Mouse (Mus musculus): ENCODE data around the gene 1700013G24Rik. TPM values are rescaled to one million over a fixed set of nuclear protein-coding genes. Genes with fewer than 3 reads are reported as not detected.

The 1700013G24Rik gene
- polyA plus RNA-seq, 1 experiment from 2014 or later, result not detected

- H3K9me3 ChIP-seq (replicated peaks; ENCODE audit: control insufficient read depth, low read length), result no peaks in the 10 kb centered on the region
- H3K4me1 ChIP-seq (ENCODE audit: control insufficient read depth, low read depth, low read length), result peaks cover 32% of the 10 kb centered on the region
- no peak overlapping the region for H3K4me3 ChIP-seq (ENCODE audit: low read depth, low read length)
- no peaks in the 10 kb centered on the region for H3K27me3 ChIP-seq (ENCODE audit: control insufficient read depth, insufficient read depth, low read depth, low read length)
- ATAC-seq (ENCODE audit: low read depth), result no peak
- no peak overlapping the region for H3K27ac ChIP-seq (ENCODE audit: low read length)
- no peak overlapping the region for H3K9ac ChIP-seq (ENCODE audit: low read depth, low read length)
- H3K4me2 ChIP-seq (ENCODE audit: low read depth, low read length), result no peak overlapping the region
- WGBS (ENCODE audit: insufficient replicate concordance), result 69% methylated on average over 10 of the region's 10 CpGs
- no peaks in the 10 kb centered on the region for H3K36me3 ChIP-seq (ENCODE audit: control insufficient read depth, insufficient read depth)
Observed at GRCm38 (mm10) chr4:137449715-137450114, 3.4 kb upstream of the 1700013G24Rik start.

- 76% methylated on average over 6 of the region's 6 CpGs for WGBS (ENCODE audit: insufficient replicate concordance)
- Histone ChIP-seq H3K9ac (ENCODE audit: low read depth, low read length) (no peak overlapping the region), H3K9me3 (replicated peaks; ENCODE audit: control insufficient read depth, low read length) (no peaks in the 10 kb centered on the region), H3K4me2 (ENCODE audit: low read depth, low read length) (no peak overlapping the region), H3K4me1 (ENCODE audit: control insufficient read depth, low read depth, low read length) (peaks cover 31% of the 10 kb centered on the region), H3K27me3 (ENCODE audit: control insufficient read depth, insufficient read depth, low read depth, low read length) (no peaks in the 10 kb centered on the region), H3K36me3 (ENCODE audit: control insufficient read depth, insufficient read depth) (no peaks in the 10 kb centered on the region), H3K27ac (ENCODE audit: low read length) (no peak overlapping the region), H3K4me3 (ENCODE audit: low read depth, low read length) (no peak overlapping the region)
- no peak for ATAC-seq (ENCODE audit: low read depth)
Observed at GRCm38 (mm10) chr4:137452190-137452589, 894 bp upstream of the 1700013G24Rik start.

- Histone ChIP-seq H3K36me3 (ENCODE audit: control insufficient read depth, insufficient read depth) (no peaks in the 10 kb centered on the region), H3K4me3 (ENCODE audit: low read depth, low read length) (no peak overlapping the region), H3K4me1 (ENCODE audit: control insufficient read depth, low read depth, low read length) (peaks cover 14% of the 10 kb centered on the region), H3K9ac (ENCODE audit: low read depth, low read length) (no peak overlapping the region), H3K27me3 (ENCODE audit: control insufficient read depth, insufficient read depth, low read depth, low read length) (no peaks in the 10 kb centered on the region), H3K27ac (ENCODE audit: low read length) (no peak overlapping the region), H3K9me3 (replicated peaks; ENCODE audit: control insufficient read depth, low read length) (no peaks in the 10 kb centered on the region), H3K4me2 (ENCODE audit: low read depth, low read length) (no peak overlapping the region)
- ATAC-seq (ENCODE audit: low read depth), result no peak
- WGBS (ENCODE audit: insufficient replicate concordance), result 85% methylated on average over 14 of the region's 14 CpGs
Observed at GRCm38 (mm10) chr4:137454582-137454981, 1.5 kb downstream of the 1700013G24Rik start.

- Histone ChIP-seq H3K4me1 (ENCODE audit: control insufficient read depth, low read depth, low read length) (peaks cover 10% of the 10 kb centered on the region), H3K4me2 (ENCODE audit: low read depth, low read length) (no peak overlapping the region), H3K27ac (ENCODE audit: low read length) (no peak overlapping the region), H3K27me3 (ENCODE audit: control insufficient read depth, insufficient read depth, low read depth, low read length) (no peaks in the 10 kb centered on the region), H3K36me3 (ENCODE audit: control insufficient read depth, insufficient read depth) (no peaks in the 10 kb centered on the region), H3K9me3 (replicated peaks; ENCODE audit: control insufficient read depth, low read length) (no peaks in the 10 kb centered on the region), H3K4me3 (ENCODE audit: low read depth, low read length) (no peak overlapping the region), H3K9ac (ENCODE audit: low read depth, low read length) (no peak overlapping the region)
- WGBS (ENCODE audit: insufficient replicate concordance), result 74% methylated on average over 12 of the region's 12 CpGs
- ATAC-seq (ENCODE audit: low read depth), result no peak
Observed at GRCm38 (mm10) chr4:137456581-137456980, 3.5 kb downstream of the 1700013G24Rik start.

GRCm38 (mm10) chr4:137457292-137457691 lies 4.2 kb downstream of the 1700013G24Rik start:
- Histone ChIP-seq H3K27ac (ENCODE audit: low read length) (no peak overlapping the region), H3K9me3 (replicated peaks; ENCODE audit: control insufficient read depth, low read length) (no peaks in the 10 kb centered on the region), H3K4me2 (ENCODE audit: low read depth, low read length) (no peak overlapping the region), H3K9ac (ENCODE audit: low read depth, low read length) (no peak overlapping the region), H3K27me3 (ENCODE audit: control insufficient read depth, insufficient read depth, low read depth, low read length) (no peaks in the 10 kb centered on the region), H3K36me3 (ENCODE audit: control insufficient read depth, insufficient read depth) (no peaks in the 10 kb centered on the region), H3K4me1 (ENCODE audit: control insufficient read depth, low read depth, low read length) (peaks cover 10% of the 10 kb centered on the region), H3K4me3 (ENCODE audit: low read depth, low read length) (no peak overlapping the region)
- ATAC-seq (ENCODE audit: low read depth), result peak; percentile 69; the same call in 1 of the 2 replicates
- WGBS (ENCODE audit: insufficient replicate concordance), result 22% methylated on average over 4 of the region's 4 CpGs

- WGBS (ENCODE audit: insufficient replicate concordance), result 63% methylated on average over 9 of the region's 9 CpGs
- no peaks in the 10 kb centered on the region for H3K9me3 ChIP-seq (replicated peaks; ENCODE audit: control insufficient read depth, low read length)
- no peak for ATAC-seq (ENCODE audit: low read depth)
- H3K9ac ChIP-seq (ENCODE audit: low read depth, low read length), result no peak overlapping the region
- H3K4me2 ChIP-seq (ENCODE audit: low read depth, low read length), result no peak overlapping the region
- H3K36me3 ChIP-seq (ENCODE audit: control insufficient read depth, insufficient read depth), result no peaks in the 10 kb centered on the region
- H3K4me1 ChIP-seq (ENCODE audit: control insufficient read depth, low read depth, low read length), result peaks cover 10% of the 10 kb centered on the region
- H3K4me3 ChIP-seq (ENCODE audit: low read depth, low read length), result no peak overlapping the region
- no peak overlapping the region for H3K27ac ChIP-seq (ENCODE audit: low read length)
- no peaks in the 10 kb centered on the region for H3K27me3 ChIP-seq (ENCODE audit: control insufficient read depth, insufficient read depth, low read depth, low read length)
Observed at GRCm38 (mm10) chr4:137458310-137458709, 5.2 kb downstream of the 1700013G24Rik start.

GRCm38 (mm10) chr4:137458861-137459260 lies 5.8 kb downstream of the 1700013G24Rik start:
- WGBS (ENCODE audit: insufficient replicate concordance), result 24% methylated on average over 5 of the region's 5 CpGs
- no peak overlapping the region for H3K4me2 ChIP-seq (ENCODE audit: low read depth, low read length)
- no peaks in the 10 kb centered on the region for H3K36me3 ChIP-seq (ENCODE audit: control insufficient read depth, insufficient read depth)
- no peaks in the 10 kb centered on the region for H3K9me3 ChIP-seq (replicated peaks; ENCODE audit: control insufficient read depth, low read length)
- H3K27ac ChIP-seq (ENCODE audit: low read length), result no peak overlapping the region
- no peaks in the 10 kb centered on the region for H3K27me3 ChIP-seq (ENCODE audit: control insufficient read depth, insufficient read depth, low read depth, low read length)
- ATAC-seq (ENCODE audit: low read depth), result no peak
- peaks cover 10% of the 10 kb centered on the region for H3K4me1 ChIP-seq (ENCODE audit: control insufficient read depth, low read depth, low read length)
- H3K4me3 ChIP-seq (ENCODE audit: low read depth, low read length), result no peak overlapping the region
- no peak overlapping the region for H3K9ac ChIP-seq (ENCODE audit: low read depth, low read length)

GRCm38 (mm10) chr4:137460676-137461075 lies 7.6 kb downstream of the 1700013G24Rik start:
- no peak for ATAC-seq (ENCODE audit: low read depth)
- H3K36me3 ChIP-seq (ENCODE audit: control insufficient read depth, insufficient read depth), result no peaks in the 10 kb centered on the region
- H3K4me2 ChIP-seq (ENCODE audit: low read depth, low read length), result no peak overlapping the region
- 62% methylated on average over 14 of the region's 14 CpGs for WGBS (ENCODE audit: insufficient replicate concordance)
- no peaks in the 10 kb centered on the region for H3K9me3 ChIP-seq (replicated peaks; ENCODE audit: control insufficient read depth, low read length)
- H3K9ac ChIP-seq (ENCODE audit: low read depth, low read length), result no peak overlapping the region
- H3K27ac ChIP-seq (ENCODE audit: low read length), result no peak overlapping the region
- no peak overlapping the region for H3K4me3 ChIP-seq (ENCODE audit: low read depth, low read length)
- H3K27me3 ChIP-seq (ENCODE audit: control insufficient read depth, insufficient read depth, low read depth, low read length), result no peaks in the 10 kb centered on the region
- H3K4me1 ChIP-seq (ENCODE audit: control insufficient read depth, low read depth, low read length), result peaks cover 10% of the 10 kb centered on the region

GRCm38 (mm10) chr4:137461217-137461616 lies 8.1 kb downstream of the 1700013G24Rik start:
- H3K4me3 ChIP-seq (ENCODE audit: low read depth, low read length), result no peak overlapping the region
- no peaks in the 10 kb centered on the region for H3K9me3 ChIP-seq (replicated peaks; ENCODE audit: control insufficient read depth, low read length)
- no peak overlapping the region for H3K9ac ChIP-seq (ENCODE audit: low read depth, low read length)
- peaks cover 10% of the 10 kb centered on the region for H3K4me1 ChIP-seq (ENCODE audit: control insufficient read depth, low read depth, low read length)
- no peaks in the 10 kb centered on the region for H3K27me3 ChIP-seq (ENCODE audit: control insufficient read depth, insufficient read depth, low read depth, low read length)
- WGBS (ENCODE audit: insufficient replicate concordance), result 47% methylated on average over 4 of the region's 4 CpGs
- ATAC-seq (ENCODE audit: low read depth), result no peak
- no peaks in the 10 kb centered on the region for H3K36me3 ChIP-seq (ENCODE audit: control insufficient read depth, insufficient read depth)
- H3K4me2 ChIP-seq (ENCODE audit: low read depth, low read length), result no peak overlapping the region
- no peak overlapping the region for H3K27ac ChIP-seq (ENCODE audit: low read length)

Data from liver, embryonic 16.5 days (tissue).